Mouse (Mus musculus) left cerebral cortex, postnatal 25 days (tissue): ENCODE measurements around the gene Cmtm2b. TPM values are rescaled to one million over a fixed set of nuclear protein-coding genes. Genes with fewer than 3 reads are reported as not detected.
A peak's percentile ranks its signal among the peaks of the same experiment; 100 is the strongest.

Experiments
- DNase-seq, 2 experiments: peaks; one replicate each; pipeline ENCODE4 v3.0.0; 2022; ENCODE audit warnings: low spot score in 2 of 2, mixed read lengths in 1 of 2
- intact Hi-C: fragments of 180-260 bp; cut with DNase I; formaldehyde crosslinking; loops from one replicate; pipeline ENCODE4 v1.15.1; 2025
- total RNA-seq, 2 experiments: library from RNA; stranded (reverse); gene quantifications; 2 replicates each; pipeline ENCODE4 v1.2.3; 2021

The Cmtm2b gene
- total RNA-seq, 2 experiments from 2014 or later = not detected

DNA sequence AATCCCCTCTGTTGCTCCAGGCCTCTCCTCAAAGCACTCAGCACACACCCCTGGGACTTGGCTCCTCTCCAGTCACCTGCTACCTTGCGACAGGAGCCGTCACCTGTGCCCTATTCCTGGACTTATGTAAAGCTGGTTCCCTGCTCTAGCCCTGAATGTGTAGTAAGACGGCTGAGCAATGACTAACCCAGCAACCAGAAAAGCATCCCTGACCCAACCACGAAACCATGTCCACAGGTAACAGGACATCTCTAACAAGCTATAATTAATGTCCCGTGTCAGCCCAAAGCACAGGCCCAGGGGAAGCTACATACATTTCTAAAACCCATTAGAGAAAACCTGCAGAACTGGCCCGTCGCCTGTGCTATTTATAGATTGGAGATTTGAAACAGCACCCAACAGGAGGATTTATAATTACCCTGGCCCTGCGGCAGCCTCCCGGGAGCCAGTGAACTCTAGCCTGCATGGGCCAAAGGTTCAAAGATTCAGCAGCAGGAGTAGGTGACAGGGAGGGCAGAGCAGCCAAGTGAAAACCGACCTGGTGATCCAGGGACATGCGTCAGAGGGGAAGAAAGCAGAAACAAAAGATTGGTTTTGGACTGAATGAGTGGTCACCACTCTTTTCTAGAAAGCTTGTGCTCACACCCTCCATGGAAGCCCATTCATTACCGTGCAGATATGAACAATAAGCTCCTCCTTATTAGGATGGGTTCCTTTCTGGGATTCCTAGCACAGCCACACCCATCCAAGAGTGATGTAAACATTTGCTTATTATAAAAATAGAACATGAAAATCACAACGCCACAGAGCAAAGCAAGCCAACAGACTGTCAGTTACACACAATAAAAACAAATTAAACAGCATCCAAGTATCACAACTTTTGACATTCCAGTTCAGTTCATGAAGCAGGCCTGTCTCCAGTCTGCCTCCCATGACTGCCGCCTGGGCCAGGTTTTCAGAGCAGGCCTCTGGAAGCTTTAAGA lies 53.1 kb downstream of the Cmtm2b start:
- intact Hi-C loops = no loop called here
- DNase-seq = no peak

DNA sequence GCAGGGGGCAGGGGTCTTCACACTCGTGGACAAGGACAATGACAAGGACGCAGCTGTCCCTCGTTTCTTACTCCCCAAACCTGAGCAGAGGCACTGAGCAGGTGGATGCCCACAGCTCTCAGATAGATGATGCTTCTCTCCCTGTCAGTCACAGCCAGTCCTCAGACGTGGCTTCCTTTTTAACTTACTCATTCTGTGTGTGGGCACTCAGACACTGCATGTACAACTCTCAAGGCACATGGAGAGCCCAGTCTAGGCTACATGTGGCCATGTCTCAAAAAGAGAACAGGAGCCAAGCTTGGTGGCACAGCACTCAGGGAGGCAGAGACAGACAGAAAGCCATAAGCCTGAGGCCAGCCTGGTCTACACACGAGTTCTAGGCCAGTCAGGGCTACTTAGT lies 53.9 kb downstream of the Cmtm2b start:
- intact Hi-C loops = no loop called here
- peak in 1 of 2 experiments; percentile 56 for DNase-seq

DNA sequence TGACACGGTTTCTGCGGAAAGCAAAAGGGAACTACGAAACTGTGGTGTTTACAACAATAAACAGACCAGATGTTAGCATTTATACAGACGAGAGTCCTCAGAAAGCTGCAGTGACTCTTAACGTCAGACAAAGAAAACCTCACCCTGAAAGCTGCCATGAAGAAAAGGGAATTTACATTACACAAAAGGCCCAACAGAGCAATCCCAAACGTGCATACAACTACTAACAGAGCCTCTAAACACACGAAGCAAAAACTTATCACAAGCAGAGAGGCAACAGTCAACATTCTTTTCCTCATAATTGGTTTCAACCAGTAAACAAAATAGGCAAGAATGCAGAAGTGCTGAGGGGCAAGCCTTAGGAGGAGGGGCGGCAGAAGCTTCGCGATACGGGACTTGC lies 54.6 kb downstream of the Cmtm2b start:
- intact Hi-C loops = no loop called here

DNA sequence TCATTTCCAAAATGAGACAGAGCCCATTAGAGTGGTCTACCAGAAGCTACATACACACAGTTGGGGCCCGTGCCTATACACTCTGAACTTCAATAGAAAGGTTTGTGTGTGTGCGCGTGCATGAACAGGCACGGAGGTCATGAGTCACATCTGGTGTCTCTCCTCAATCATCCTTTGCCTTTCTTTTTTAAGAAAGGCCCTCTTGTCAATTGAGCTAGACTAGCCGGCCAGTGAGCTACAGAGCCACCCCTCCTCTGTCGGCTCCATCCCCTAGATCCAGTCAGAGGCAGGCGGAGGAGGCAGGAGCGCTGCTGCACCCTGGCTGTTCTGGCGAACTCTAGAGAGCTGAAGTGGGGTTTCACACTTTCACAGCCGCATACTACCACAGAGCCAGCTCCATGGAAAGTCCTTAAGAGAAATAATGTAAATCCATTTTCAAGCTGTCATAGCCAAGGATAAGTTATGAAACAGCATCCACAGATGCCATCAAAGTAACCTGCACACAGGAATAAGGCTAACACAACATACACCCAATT lies 57.3 kb downstream of the Cmtm2b start:
- peak in 1 of 2 experiments; percentile 57 for DNase-seq
- intact Hi-C loops = loop anchor here (2.0 kb wide), 1 partner anchor 15 kb away; the partner anchor contains the start of gene Cmtm4

More for the DNA sequence above, 54.6 kb downstream of the Cmtm2b start:
- DNase-seq = no peak

DNA sequence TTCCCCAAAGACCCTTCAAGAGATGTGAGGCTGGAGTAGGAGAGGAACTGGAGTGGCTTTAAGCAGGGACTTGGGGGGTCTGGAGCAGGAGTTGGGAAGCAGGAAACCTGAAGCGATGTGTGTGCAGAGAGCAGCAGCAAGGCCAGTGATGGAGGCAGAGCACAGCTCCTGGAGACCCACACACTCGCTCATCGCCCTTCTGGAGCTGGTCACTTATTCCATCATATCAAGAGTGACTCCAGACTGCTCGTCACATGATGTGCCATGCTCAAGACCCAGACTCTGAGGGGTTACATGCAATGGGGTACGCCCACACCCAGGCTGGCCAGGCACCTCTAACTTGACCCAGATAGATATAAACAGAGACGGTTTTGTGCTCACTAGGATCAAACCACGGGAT lies 58.2 kb downstream of the Cmtm2b start:
- no peak for DNase-seq
- intact Hi-C loops = no loop called here

Other genes with a start within 250 kb of the Cmtm2b start
- 10 to 100 TPM; 10.4 to 14.9 TPM for gene Cdh5, start 220.6 kb upstream of the Cmtm2b start, total RNA-seq
- gene Bean1, start 151.8 kb upstream of the Cmtm2b start, total RNA-seq = 10 to 100 TPM in 1 of 2 experiments, 1 to 10 TPM in 1; 9.5 to 11.2 TPM
- 10 to 100 TPM; 36.5 to 36.7 TPM for gene Tk2, start 73.7 kb upstream of the Cmtm2b start, total RNA-seq
- gene Cklf, start 71.4 kb upstream of the Cmtm2b start, total RNA-seq = 1 to 10 TPM; 6.5 to 7.5 TPM
- gene Cmtm2a, start 29.0 kb upstream of the Cmtm2b start, total RNA-seq = not detected
- not detected for gene Gm45711, start 12.1 kb upstream of the Cmtm2b start, total RNA-seq
- not detected for gene Cmtm1, start 12.1 kb upstream of the Cmtm2b start, total RNA-seq
- gene Gm11020, start 663 bp upstream of the Cmtm2b start, total RNA-seq = not detected
- gene Cmtm3, start 17.2 kb downstream of the Cmtm2b start, total RNA-seq = 10 to 100 TPM in 1 of 2 experiments, 1 to 10 TPM in 1; 9.3 to 12.2 TPM
- 10 to 100 TPM; 74.8 to 81.5 TPM for gene Cmtm4, start 73.6 kb downstream of the Cmtm2b start, total RNA-seq
- 100 to 1,000 TPM; 267 to 283 TPM for gene Dync1li2, start 120.8 kb downstream of the Cmtm2b start, total RNA-seq
- gene Terb1, start 187.7 kb downstream of the Cmtm2b start, total RNA-seq = 1 to 10 TPM; 1.9 to 2.3 TPM
- 10 to 100 TPM; 44.5 to 50.5 TPM for gene Nae1, start 212.4 kb downstream of the Cmtm2b start, total RNA-seq
- gene Car7, start 212.5 kb downstream of the Cmtm2b start, total RNA-seq = 10 to 100 TPM; 28.9 to 30.7 TPM